In the genomic region with DNA sequence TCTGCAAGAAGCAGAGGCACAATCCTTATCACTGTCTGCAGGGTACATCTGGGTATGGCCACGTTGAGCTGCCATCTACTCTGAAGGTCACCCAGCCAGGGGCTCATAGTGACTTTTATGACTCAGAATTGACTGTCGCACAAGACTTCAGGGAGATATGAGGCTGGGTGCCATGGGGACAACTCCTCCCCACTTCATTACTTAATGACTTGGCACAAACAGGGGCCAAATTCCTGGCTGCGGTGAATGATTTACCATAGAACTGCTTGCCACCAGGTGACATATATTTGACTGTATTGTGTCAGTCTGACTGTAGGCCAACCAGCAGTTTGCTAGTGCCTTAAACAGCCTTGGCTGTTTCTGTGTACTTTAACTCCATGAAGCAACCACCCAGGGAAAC, we compare ENCODE assay signal across 13 mouse cellular contexts. TPM values are rescaled to one million over a fixed set of nuclear protein-coding genes. Genes with fewer than 3 reads are reported as not detected.
DNase-seq lines count a peak whose midpoint lies in the region; ATAC-seq and TF ChIP-seq lines count a peak whose summit lies in the region.
"Had no signal": no experiment of that assay in that cellular context is flagged by ENCODE, and none has a peak within 500 bp of the region (broad histone marks: within the 10 kb centered on the region; RNA-seq: fewer than 3 reads in every experiment).

No protein-coding gene starts in this region.

- no peak for ATAC-seq in Patski
- no peak for ATAC-seq in neural tube, embryonic 15.5 days (ENCODE audit: low FRiP score)

- H3K4me3 ChIP-seq in neural tube, embryonic 15.5 days (replicated peaks) = no peak overlapping the region
- H3K4me3 ChIP-seq: neural tube, embryonic 12.5 days had no signal

- CTCF ChIA-PET in Patski (lab: Charles Lee) = interaction anchor here (0.8 to 1.2 kb wide), 3 partner anchors 34 to 138 kb away, joined by 3 to 5 read pairs (median 3); no protein-coding TSS in a partner anchor

- H3K36me3 ChIP-seq in neural tube, embryonic 15.5 days = no peaks in the 10 kb centered on the region
- H3K36me3 ChIP-seq: neural tube, embryonic 12.5 days had no signal

- no peaks in the 10 kb centered on the region for H3K27me3 ChIP-seq in Patski
- no peaks in the 10 kb centered on the region for H3K27me3 ChIP-seq in neural tube, embryonic 15.5 days (replicated peaks)
- H3K27me3 ChIP-seq: CH12.LX; neural tube, embryonic 12.5 days had no signal

- no peak for TF ChIP-seq CTCF in Patski (IDR thresholded peaks at IDR 0.05)

- H3K9ac ChIP-seq in neural tube, embryonic 15.5 days (replicated peaks) = no peak overlapping the region
- H3K9ac ChIP-seq: neural tube, embryonic 12.5 days had no signal

- no peak overlapping the region for H3K27ac ChIP-seq in neural tube, embryonic 15.5 days (replicated peaks)
- H3K27ac ChIP-seq: neural tube, embryonic 12.5 days had no signal

- POLR2A ChIA-PET in Patski (lab: Charles Lee) = no interaction called here

- 62% methylated on average over 3 of the region's 3 CpGs for WGBS in neural tube, embryonic 15.5 days

- H3K9me3 ChIP-seq in neural tube, embryonic 15.5 days (replicated peaks) = no peaks in the 10 kb centered on the region
- H3K9me3 ChIP-seq: neural tube, embryonic 12.5 days had no signal

- H3K4me2 ChIP-seq in neural tube, embryonic 15.5 days = no peak overlapping the region
- H3K4me2 ChIP-seq: neural tube, embryonic 12.5 days had no signal

- in situ Hi-C loops in Patski (cut with MboI; ENCODE audit: low pct_unique_long_range_greater_than_20kb) = no loop called here

- DNase-seq in Patski (ENCODE audit: low read depth, low spot score) = peak; percentile 41
- peak; percentile 76 for DNase-seq in adrenal gland, postnatal 14 days
- peak; percentile 72 for DNase-seq in kidney, postnatal 10 days
- peak; percentile 29 for DNase-seq in lung, postnatal 10 days
- DNase-seq in urinary bladder, postnatal 4 days (ENCODE audit: low spot score in 2 of 2) = no peak
- no peak for DNase-seq in neural tube, embryonic 10.5 days (ENCODE audit: extremely low spot score, low spot score)
- DNase-seq: cerebellum, postnatal 14 days; heart, adult 11 months; heart, postnatal 36 days had no signal

- no peaks in the 10 kb centered on the region for H3K4me1 ChIP-seq in neural tube, embryonic 15.5 days
- H3K4me1 ChIP-seq: neural tube, embryonic 12.5 days had no signal

RNA-seq across cellular contexts. Expression of a gene that starts 26.0 kb away (rescaled TPM):
- 10.3 TPM for polyA plus RNA-seq in Patski (2021)
- 3.7 and 3.8 TPM in 2 replicates for total RNA-seq in adrenal gland, postnatal 14 days (2021)
- 16.7 and 18.7 TPM in 2 replicates for polyA plus RNA-seq in neural tube, embryonic 15.5 days (2015; fragmentation: Nextera tagmentation; extraction: Ambion mirVana)
- total RNA-seq: megakaryocyte-erythroid progenitor cell, adult 5-6 weeks had no signal

RNA-seq across cellular contexts. Expression of a gene that starts 27.6 kb away (rescaled TPM):
- 0.08 TPM for polyA plus RNA-seq in Patski (2021)
- 0.30 TPM in 1 of 2 replicates, not detected in the other for total RNA-seq in adrenal gland, postnatal 14 days (2021)
- polyA plus RNA-seq in neural tube, embryonic 15.5 days (2015; fragmentation: Nextera tagmentation; extraction: Ambion mirVana) = 0.36 and 0.49 TPM in 2 replicates
- total RNA-seq: CH12.LX; megakaryocyte-erythroid progenitor cell, adult 5-6 weeks had no signal

RNA-seq across cellular contexts. Expression of a gene that starts 55.8 kb away (rescaled TPM):
- polyA plus RNA-seq in Patski (2021) = 27.9 TPM
- total RNA-seq in adrenal gland, postnatal 14 days (2021) = 0.33 and 0.49 TPM in 2 replicates
- 0.81 and 2.1 TPM in 2 replicates for polyA plus RNA-seq in neural tube, embryonic 15.5 days (2015; fragmentation: Nextera tagmentation; extraction: Ambion mirVana)
- total RNA-seq: heart, postnatal 36 days had no signal

Comparison
In these comparisons a context has a peak if more than half of its experiments do, and no peak if none do; other contexts are left out.
1. DNase-seq: peak in Patski (single experiment), adrenal gland, postnatal 14 days (single experiment), kidney, postnatal 10 days (single experiment) and lung, postnatal 10 days (single experiment); none in urinary bladder, postnatal 4 days (0 of 2) and neural tube, embryonic 10.5 days (single experiment).